Comparison of ENCODE assay signal across 27 mouse cellular contexts in genomic region chr1:189136731-189137385, GRCm38 (mm10).
A peak's percentile ranks its signal among the peaks of the same experiment; 100 is the strongest.
DNase-seq lines count a peak whose midpoint lies in the region; ATAC-seq lines count a peak whose summit lies in the region.
"Had no signal": no experiment of that assay in that cellular context is flagged by ENCODE, and none has a peak within 500 bp of the region (broad histone marks: within the 10 kb centered on the region; RNA-seq: fewer than 3 reads in every experiment).

No protein-coding gene starts in this region.

- H3K9ac ChIP-seq in kidney, embryonic 16.5 days (replicated peaks; ENCODE audit: low read length): no peak overlapping the region
- no peak overlapping the region for H3K9ac ChIP-seq in midbrain, embryonic 16.5 days (ENCODE audit: low read depth, low read length)
- H3K9ac ChIP-seq: embryonic facial prominence, embryonic 15.5 days; forebrain, embryonic 15.5 days; heart, embryonic 13.5 days; hindbrain, embryonic 12.5 days; limb, embryonic 15.5 days; midbrain, embryonic 15.5 days; neural tube, embryonic 13.5 days had no signal

- H3K4me3 ChIP-seq in kidney, embryonic 16.5 days (ENCODE audit: low read length): no peak overlapping the region
- H3K4me3 ChIP-seq in midbrain, embryonic 16.5 days (ENCODE audit: low read depth, low read length): no peak overlapping the region
- H3K4me3 ChIP-seq: embryonic facial prominence, embryonic 15.5 days; forebrain, embryonic 15.5 days; heart, embryonic 13.5 days; hindbrain, embryonic 12.5 days; layer of hippocampus, adult 2 months; limb, embryonic 15.5 days; midbrain, embryonic 15.5 days; myocyte; neural tube, embryonic 13.5 days had no signal

- H3K36me3 ChIP-seq in kidney, embryonic 16.5 days (ENCODE audit: insufficient read depth, low read length): no peaks in the 10 kb centered on the region
- H3K36me3 ChIP-seq in midbrain, embryonic 16.5 days (ENCODE audit: control insufficient read depth, insufficient read depth, low read length): no peaks in the 10 kb centered on the region
- H3K36me3 ChIP-seq: embryonic facial prominence, embryonic 15.5 days; forebrain, embryonic 15.5 days; G1E; heart, embryonic 13.5 days; hindbrain, embryonic 12.5 days; limb, embryonic 15.5 days; midbrain, embryonic 15.5 days; neural tube, embryonic 13.5 days had no signal

- H3K27ac ChIP-seq in kidney, embryonic 16.5 days (ENCODE audit: low read length): no peak overlapping the region
- no peak overlapping the region for H3K27ac ChIP-seq in midbrain, embryonic 16.5 days (ENCODE audit: low read length)
- H3K27ac ChIP-seq: embryonic facial prominence, embryonic 15.5 days; forebrain, embryonic 15.5 days; heart, embryonic 13.5 days; hindbrain, embryonic 12.5 days; layer of hippocampus, adult 2 months; limb, embryonic 15.5 days; macrophage; midbrain, embryonic 15.5 days; neural tube, embryonic 13.5 days had no signal

- peak; percentile 70 for DNase-seq in kidney, adult 11 months
- DNase-seq in lung, postnatal 10 days: peak; percentile 16
- no peak for DNase-seq in lung, postnatal 4 days
- DNase-seq in kidney, postnatal 10 days: peak; percentile 57
- no peak for DNase-seq in frontal cortex, postnatal 36 days (ENCODE audit: low spot score in 2 of 2)
- DNase-seq: adrenal gland, adult 2 months; B cell, adult 2 months; cerebellum, adult 8-10 months; gastrocnemius, postnatal 10 days; right cerebral cortex, adult 18-20 months; right cerebral cortex, postnatal 4 days; thymus, postnatal 14 days had no signal

- no peaks in the 10 kb centered on the region for H3K4me1 ChIP-seq in kidney, embryonic 16.5 days (ENCODE audit: insufficient read depth, low read length)
- H3K4me1 ChIP-seq in midbrain, embryonic 16.5 days (ENCODE audit: control insufficient read depth, insufficient read depth, low read length): no peaks in the 10 kb centered on the region
- H3K4me1 ChIP-seq: embryonic facial prominence, embryonic 15.5 days; forebrain, embryonic 15.5 days; heart, embryonic 13.5 days; hindbrain, embryonic 12.5 days; limb, embryonic 15.5 days; midbrain, embryonic 15.5 days; neural tube, embryonic 13.5 days had no signal

- no peaks in the 10 kb centered on the region for H3K9me3 ChIP-seq in kidney, embryonic 16.5 days (ENCODE audit: low read length)
- no peaks in the 10 kb centered on the region for H3K9me3 ChIP-seq in midbrain, embryonic 16.5 days (replicated peaks; ENCODE audit: control insufficient read depth, low read length, poor library complexity, severe bottlenecking)
- H3K9me3 ChIP-seq: embryonic facial prominence, embryonic 15.5 days; forebrain, embryonic 15.5 days; heart, embryonic 13.5 days; hindbrain, embryonic 12.5 days; limb, embryonic 15.5 days; midbrain, embryonic 15.5 days; neural tube, embryonic 13.5 days had no signal

- ATAC-seq in kidney, embryonic 16.5 days (ENCODE audit: low FRiP score, low TSS enrichment): no peak
- ATAC-seq in midbrain, embryonic 16.5 days: no peak
- ATAC-seq: forebrain, embryonic 15.5 days; intestine, postnatal 0 days; midbrain, embryonic 15.5 days had no signal

- WGBS in kidney, embryonic 16.5 days: 70% methylated on average over 7 of the region's 7 CpGs
- WGBS in midbrain, embryonic 16.5 days: 80% methylated on average over 7 of the region's 7 CpGs

- H3K4me2 ChIP-seq in kidney, embryonic 16.5 days (replicated peaks; ENCODE audit: low read depth, low read length): no peak overlapping the region
- no peak overlapping the region for H3K4me2 ChIP-seq in midbrain, embryonic 16.5 days (ENCODE audit: low read length)
- H3K4me2 ChIP-seq: embryonic facial prominence, embryonic 15.5 days; forebrain, embryonic 15.5 days; heart, embryonic 13.5 days; hindbrain, embryonic 12.5 days; limb, embryonic 15.5 days; midbrain, embryonic 15.5 days; neural tube, embryonic 13.5 days had no signal

- H3K27me3 ChIP-seq in kidney, embryonic 16.5 days (ENCODE audit: insufficient read depth, low read length): no peaks in the 10 kb centered on the region
- no peaks in the 10 kb centered on the region for H3K27me3 ChIP-seq in midbrain, embryonic 16.5 days (ENCODE audit: control insufficient read depth, insufficient read depth, low read depth, low read length)
- H3K27me3 ChIP-seq: CH12.LX; embryonic facial prominence, embryonic 15.5 days; forebrain, embryonic 15.5 days; heart, embryonic 13.5 days; hindbrain, embryonic 12.5 days; limb, embryonic 15.5 days; midbrain, embryonic 15.5 days had no signal

Comparison
In these comparisons a context has a peak if more than half of its experiments do, and no peak if none do; other contexts are left out.
1. DNase-seq: peak in kidney, adult 11 months (single experiment), lung, postnatal 10 days (single experiment) and kidney, postnatal 10 days (single experiment); none in lung, postnatal 4 days (0 of 2) and frontal cortex, postnatal 36 days (0 of 2).